Mouse (Mus musculus) gastrocnemius, adult 8-10 months (tissue): ENCODE measurements at regions not wholly inside any gene's neighbourhood (a gene's known extent, or its start where the extent isn't known, plus 50 kb on each side); places are given as distances from the start of the nearest gene placed in this dataset.

Source experiments
- DNase-seq, 2 experiments: peaks; one replicate each; pipeline ENCODE4 v3.0.0; 2022; ENCODE audit warnings: low spot score in 2 of 2

DNA sequence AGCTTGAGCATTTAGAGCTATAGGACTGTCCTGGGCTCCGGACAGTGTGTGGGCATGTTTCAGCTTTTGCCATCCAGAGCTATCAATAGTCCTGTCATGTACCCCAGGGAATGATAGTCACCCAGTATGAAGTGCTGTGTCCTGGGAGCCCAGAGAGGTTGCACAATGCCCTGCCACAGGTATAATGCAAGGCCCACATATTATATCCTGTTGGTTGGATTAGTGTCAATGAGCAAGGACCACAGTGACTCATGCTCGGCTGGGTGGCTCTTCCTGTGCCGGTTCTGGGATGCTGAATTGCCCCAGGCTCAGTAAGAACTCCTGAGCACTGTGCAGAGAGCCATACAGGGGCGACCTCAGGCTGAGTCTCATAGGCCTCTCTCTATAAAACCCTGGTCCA, 54.5 kb upstream of the Ccnd1 start:
- DNase-seq: no peak

DNA sequence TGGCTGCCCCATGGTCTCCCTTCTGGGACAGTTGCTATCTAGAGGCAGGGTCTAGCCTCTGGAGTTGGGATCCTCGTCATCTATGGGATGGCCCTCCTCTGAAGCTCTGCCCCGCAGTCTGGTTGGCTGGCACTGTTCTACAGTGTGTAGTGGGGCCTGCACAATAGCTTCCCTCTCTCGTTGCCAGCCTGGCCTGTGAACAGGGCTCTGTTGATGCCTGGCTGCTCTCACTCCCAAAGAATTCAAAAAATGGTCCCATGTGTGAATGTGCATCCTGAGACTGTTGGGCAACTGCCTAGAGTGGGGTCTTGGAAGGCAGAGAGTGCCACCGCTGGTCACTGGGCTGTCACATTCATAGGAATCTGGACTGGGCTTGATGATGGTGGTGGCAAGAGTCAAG, 53.8 kb upstream of the Ccnd1 start:
- DNase-seq: no peak

DNA sequence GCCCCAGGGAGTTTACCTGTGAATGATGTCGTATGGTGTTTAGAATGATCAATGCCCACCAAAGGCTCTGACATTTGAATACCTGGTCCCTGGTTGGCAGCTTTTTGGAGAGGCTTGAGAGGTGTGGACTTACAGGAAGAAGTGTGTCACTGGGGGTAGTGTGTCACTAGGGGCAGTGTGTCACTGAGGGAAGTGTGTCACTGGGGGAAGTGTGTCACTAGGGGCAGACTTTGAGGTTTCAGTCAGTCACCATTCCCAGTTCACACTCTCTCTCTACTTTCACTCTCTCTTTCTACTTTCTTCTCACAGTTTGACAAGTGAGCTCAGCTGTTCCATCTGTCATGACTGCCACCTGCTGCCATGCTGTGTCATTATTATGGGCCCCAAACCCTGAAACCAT, 52.0 kb upstream of the Ccnd1 start:
- no peak for DNase-seq
